Mouse (Mus musculus): ENCODE data around the gene Cep57. TPM values are rescaled to one million over a fixed set of nuclear protein-coding genes. Genes with fewer than 3 reads are reported as not detected.
A peak's percentile ranks its signal among the peaks of the same experiment; 100 is the strongest.

The Cep57 gene
- polyA plus RNA-seq, 1 experiment from 2014 or later: 56.1 TPM

DNA sequence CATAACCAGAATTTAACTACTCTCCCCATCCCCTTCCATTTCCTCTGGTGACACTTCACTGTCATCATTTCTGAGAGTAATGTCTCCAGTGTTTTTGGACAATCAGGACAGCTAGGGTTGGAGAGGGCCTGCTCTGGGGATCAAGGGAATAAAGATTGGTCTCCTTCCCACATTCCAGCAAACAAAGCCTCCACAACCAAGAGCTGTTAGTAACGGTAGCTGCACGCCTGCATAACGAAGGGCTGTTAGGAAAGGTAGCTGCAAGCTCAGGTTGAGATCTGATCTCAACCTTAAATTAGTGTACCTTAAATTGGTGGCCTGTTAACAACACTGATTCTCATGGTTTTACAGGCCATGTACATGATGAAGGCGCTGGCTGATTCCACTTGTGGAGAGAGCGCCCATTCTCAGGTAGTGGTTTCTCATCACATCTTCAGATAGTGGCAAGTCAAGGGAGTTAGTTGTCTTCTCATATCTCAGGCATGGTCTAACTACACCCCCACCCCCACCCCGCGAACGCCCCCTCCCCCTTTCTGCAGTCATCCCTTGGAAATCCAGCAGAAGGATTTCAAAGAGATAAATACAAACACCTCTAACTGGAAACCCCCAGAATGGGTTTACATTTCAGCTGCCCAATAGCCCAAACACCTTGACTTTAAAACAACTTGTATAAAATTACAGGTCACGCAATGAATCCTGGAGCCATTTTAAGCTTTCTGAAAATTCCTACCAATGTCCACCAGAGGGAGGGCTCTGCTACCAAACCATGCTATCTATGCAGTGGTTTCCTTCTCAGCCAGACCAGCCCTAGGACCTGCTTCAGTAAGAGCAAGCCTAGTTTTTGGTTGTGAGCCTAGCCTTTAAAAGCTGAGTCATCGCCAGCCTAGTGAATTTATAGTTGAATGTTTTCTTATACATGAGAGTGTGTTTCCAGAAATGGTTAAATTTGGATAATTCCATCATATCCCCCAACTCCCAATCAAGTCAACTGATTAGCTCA, 21.9 kb upstream of the Cep57 start:
- H3K9ac ChIP-seq (ENCODE audit: low read length): no peak overlapping the region
- DNase-seq (ENCODE audit: low spot score): no peak
- H3K4me2 ChIP-seq (ENCODE audit: low read length): no peak overlapping the region
- WGBS: 70% methylated on average over 10 of the region's 10 CpGs
- no peak; the same call in 1 of the 2 replicates for ATAC-seq (replicated peaks; ENCODE audit: low FRiP score, low TSS enrichment, low read depth)
- H3K9me3 ChIP-seq (ENCODE audit: control insufficient read depth, low read length): no peaks in the 10 kb centered on the region
- H3K27ac ChIP-seq (ENCODE audit: low read depth): no peak overlapping the region
- H3K4me3 ChIP-seq (ENCODE audit: low read depth, low read length): no peak overlapping the region
- H3K36me3 ChIP-seq (ENCODE audit: control insufficient read depth, insufficient read depth, low read length): peaks cover 8% of the 10 kb centered on the region
- no peaks in the 10 kb centered on the region for H3K4me1 ChIP-seq (replicated peaks; ENCODE audit: control insufficient read depth, insufficient read depth, low read length)
- H3K27me3 ChIP-seq (replicated peaks; ENCODE audit: control insufficient read depth, insufficient read depth, low read length): no peaks in the 10 kb centered on the region

- Histone ChIP-seq H3K27me3 (replicated peaks; ENCODE audit: control insufficient read depth, insufficient read depth, low read length) (no peaks in the 10 kb centered on the region), H3K9me3 (ENCODE audit: control insufficient read depth, low read length) (no peaks in the 10 kb centered on the region), H3K4me1 (replicated peaks; ENCODE audit: control insufficient read depth, insufficient read depth, low read length) (no peaks in the 10 kb centered on the region), H3K9ac (ENCODE audit: low read length) (no peak overlapping the region), H3K4me2 (ENCODE audit: low read length) (no peak overlapping the region), H3K27ac (ENCODE audit: low read depth) (no peak overlapping the region), H3K36me3 (ENCODE audit: control insufficient read depth, insufficient read depth, low read length) (peaks cover 17% of the 10 kb centered on the region), H3K4me3 (ENCODE audit: low read depth, low read length) (no peak overlapping the region)
- DNase-seq (ENCODE audit: low spot score) (no peak), ATAC-seq (replicated peaks; ENCODE audit: low FRiP score, low TSS enrichment, low read depth) (no peak)
- 89% methylated on average over 3 of the region's 3 CpGs for WGBS
Measured at GRCm38 (mm10) chr9:13847591-13847990, 20.7 kb upstream of the Cep57 start.

DNA sequence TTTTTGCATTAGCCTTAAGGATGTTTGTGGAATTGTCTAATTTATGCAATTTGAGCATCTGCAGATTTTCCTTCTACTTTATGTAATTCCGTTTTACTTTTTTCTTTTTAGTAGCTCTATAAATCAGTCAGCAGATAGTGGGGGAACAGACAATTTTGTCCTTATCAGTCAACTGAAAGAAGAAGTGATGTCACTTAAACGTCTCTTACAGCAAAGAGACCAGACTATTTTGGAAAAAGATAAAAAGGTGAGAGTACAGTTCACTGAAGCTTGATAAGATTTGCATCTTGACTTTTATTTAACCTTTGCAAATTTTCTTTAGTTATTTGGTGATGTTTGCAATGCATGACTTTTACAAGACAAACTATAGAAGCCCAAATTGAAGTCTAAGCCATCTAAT, 9.8 kb upstream of the Cep57 start:
- Histone ChIP-seq H3K27ac (ENCODE audit: low read depth) (no peak overlapping the region), H3K27me3 (replicated peaks; ENCODE audit: control insufficient read depth, insufficient read depth, low read length) (no peaks in the 10 kb centered on the region), H3K9me3 (ENCODE audit: control insufficient read depth, low read length) (no peaks in the 10 kb centered on the region), H3K4me3 (ENCODE audit: low read depth, low read length) (no peak overlapping the region), H3K9ac (ENCODE audit: low read length) (no peak overlapping the region), H3K4me1 (replicated peaks; ENCODE audit: control insufficient read depth, insufficient read depth, low read length) (no peaks in the 10 kb centered on the region), H3K4me2 (ENCODE audit: low read length) (no peak overlapping the region), H3K36me3 (ENCODE audit: control insufficient read depth, insufficient read depth, low read length) (peaks cover 95% of the 10 kb centered on the region)
- 69% methylated on average over 2 of the region's 2 CpGs for WGBS
- ATAC-seq (replicated peaks; ENCODE audit: low FRiP score, low TSS enrichment, low read depth) (no peak), DNase-seq (ENCODE audit: low spot score) (no peak)

GRCm38 (mm10) chr9:13835256-13835655, 8.3 kb upstream of the Cep57 start:
- H3K27ac ChIP-seq (ENCODE audit: low read depth): no peak overlapping the region
- peaks cover 93% of the 10 kb centered on the region for H3K36me3 ChIP-seq (ENCODE audit: control insufficient read depth, insufficient read depth, low read length)
- H3K27me3 ChIP-seq (replicated peaks; ENCODE audit: control insufficient read depth, insufficient read depth, low read length): no peaks in the 10 kb centered on the region
- H3K4me3 ChIP-seq (ENCODE audit: low read depth, low read length): no peak overlapping the region
- no peaks in the 10 kb centered on the region for H3K4me1 ChIP-seq (replicated peaks; ENCODE audit: control insufficient read depth, insufficient read depth, low read length)
- H3K4me2 ChIP-seq (ENCODE audit: low read length): no peak overlapping the region
- ATAC-seq (replicated peaks; ENCODE audit: low FRiP score, low TSS enrichment, low read depth) (no peak), DNase-seq (ENCODE audit: low spot score) (no peak)
- no peak overlapping the region for H3K9ac ChIP-seq (ENCODE audit: low read length)
- WGBS: 81% methylated on average over 3 of the region's 3 CpGs
- H3K9me3 ChIP-seq (ENCODE audit: control insufficient read depth, low read length): no peaks in the 10 kb centered on the region

DNA sequence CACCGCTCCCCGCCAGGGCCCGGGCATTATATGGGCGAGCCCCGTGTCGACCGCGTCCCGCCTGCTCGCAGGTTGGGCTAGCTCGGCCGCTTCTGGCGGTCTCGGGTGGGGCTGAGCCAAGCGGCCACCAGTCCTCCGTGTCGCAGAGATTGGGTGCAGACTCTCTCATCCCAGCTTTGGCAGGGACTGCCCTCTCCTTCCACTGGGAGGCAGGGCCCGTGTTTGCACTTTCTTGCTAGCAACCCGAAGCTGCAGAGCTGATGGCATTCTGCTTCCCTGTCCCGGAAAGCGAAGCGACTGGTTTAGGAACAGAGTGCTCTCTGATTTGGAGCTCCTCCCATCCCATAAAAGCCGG, 1.2 kb upstream of the Cep57 start:
- H3K36me3 ChIP-seq (ENCODE audit: control insufficient read depth, insufficient read depth, low read length): peaks cover 30% of the 10 kb centered on the region
- WGBS: 0% methylated on average over 23 of the region's 23 CpGs
- H3K9me3 ChIP-seq (ENCODE audit: control insufficient read depth, low read length): no peaks in the 10 kb centered on the region
- H3K4me1 ChIP-seq (replicated peaks; ENCODE audit: control insufficient read depth, insufficient read depth, low read length): peaks cover 19% of the 10 kb centered on the region
- peak overlapping the region; percentile 94 for H3K27ac ChIP-seq (ENCODE audit: low read depth)
- DNase-seq (ENCODE audit: low spot score) (no peak), ATAC-seq (replicated peaks; ENCODE audit: low FRiP score, low TSS enrichment, low read depth) (peak; percentile 14)
- H3K27me3 ChIP-seq (replicated peaks; ENCODE audit: control insufficient read depth, insufficient read depth, low read length): no peaks in the 10 kb centered on the region
- H3K4me3 ChIP-seq (ENCODE audit: low read depth, low read length): peak overlapping the region; percentile 80
- peak overlapping the region; percentile 83 for H3K9ac ChIP-seq (ENCODE audit: low read length)
- peak overlapping the region; percentile 81 for H3K4me2 ChIP-seq (ENCODE audit: low read length)

GRCm38 (mm10) chr9:13827406-13828086, 639 bp upstream of the Cep57 start, which contains the start of gene Fam76b:
Gene Fam76b, plus strand, starts transcription at chr9:13827716.
- DNase-seq (ENCODE audit: low spot score) (peak; percentile 98), ATAC-seq (replicated peaks; ENCODE audit: low FRiP score, low TSS enrichment, low read depth) (peak; percentile 95)
- H3K4me3 ChIP-seq (ENCODE audit: low read depth, low read length): peak within 1 kb of the TSS; percentile 80
- H3K9ac ChIP-seq (ENCODE audit: low read length): peak within 1 kb of the TSS; percentile 94
- peak within 1 kb of the TSS; percentile 99 for H3K27ac ChIP-seq (ENCODE audit: low read depth)
- peaks cover 19% of the 10 kb centered on the region for H3K4me1 ChIP-seq (replicated peaks; ENCODE audit: control insufficient read depth, insufficient read depth, low read length)
- no peaks in the 10 kb centered on the region for H3K27me3 ChIP-seq (replicated peaks; ENCODE audit: control insufficient read depth, insufficient read depth, low read length)
- peaks cover 29% of the 10 kb centered on the region for H3K36me3 ChIP-seq (ENCODE audit: control insufficient read depth, insufficient read depth, low read length)
- H3K4me2 ChIP-seq (ENCODE audit: low read length): peak within 1 kb of the TSS; percentile 83
- WGBS: under 1% methylated on average over 60 of the region's 67 CpGs
- H3K9me3 ChIP-seq (ENCODE audit: control insufficient read depth, low read length): no peaks in the 10 kb centered on the region

- Histone ChIP-seq H3K4me3 (ENCODE audit: low read depth, low read length) (peak overlapping the region; percentile 74), H3K36me3 (ENCODE audit: control insufficient read depth, insufficient read depth, low read length) (peaks cover 21% of the 10 kb centered on the region), H3K4me2 (ENCODE audit: low read length) (peak overlapping the region; percentile 83), H3K4me1 (replicated peaks; ENCODE audit: control insufficient read depth, insufficient read depth, low read length) (peaks cover 19% of the 10 kb centered on the region), H3K9me3 (ENCODE audit: control insufficient read depth, low read length) (no peaks in the 10 kb centered on the region), H3K27me3 (replicated peaks; ENCODE audit: control insufficient read depth, insufficient read depth, low read length) (no peaks in the 10 kb centered on the region), H3K9ac (ENCODE audit: low read length) (peak overlapping the region; percentile 94), H3K27ac (ENCODE audit: low read depth) (peak overlapping the region; percentile 99)
- DNase-seq (ENCODE audit: low spot score): peak; percentile 89
- WGBS: under 1% methylated on average over 30 of the region's 31 CpGs
- ATAC-seq (replicated peaks; ENCODE audit: low FRiP score, low TSS enrichment, low read depth): peak; percentile 21
Measured at GRCm38 (mm10) chr9:13826391-13826805, 509 bp downstream of the Cep57 start.

- 4% methylated on average over 8 of the region's 8 CpGs for WGBS
- ATAC-seq (replicated peaks; ENCODE audit: low FRiP score, low TSS enrichment, low read depth) (no peak), DNase-seq (ENCODE audit: low spot score) (no peak)
- H3K27ac ChIP-seq (ENCODE audit: low read depth): peak overlapping the region; percentile 99
- H3K27me3 ChIP-seq (replicated peaks; ENCODE audit: control insufficient read depth, insufficient read depth, low read length): no peaks in the 10 kb centered on the region
- peaks cover 21% of the 10 kb centered on the region for H3K36me3 ChIP-seq (ENCODE audit: control insufficient read depth, insufficient read depth, low read length)
- peak overlapping the region; percentile 74 for H3K4me3 ChIP-seq (ENCODE audit: low read depth, low read length)
- H3K4me2 ChIP-seq (ENCODE audit: low read length): peak overlapping the region; percentile 83
- peak overlapping the region; percentile 94 for H3K9ac ChIP-seq (ENCODE audit: low read length)
- H3K4me1 ChIP-seq (replicated peaks; ENCODE audit: control insufficient read depth, insufficient read depth, low read length): peaks cover 19% of the 10 kb centered on the region
- H3K9me3 ChIP-seq (ENCODE audit: control insufficient read depth, low read length): no peaks in the 10 kb centered on the region
Measured at GRCm38 (mm10) chr9:13825896-13826295, 1.0 kb downstream of the Cep57 start.

All from intestine, embryonic 14.5 days (tissue).